Mouse (Mus musculus) activated CD4-positive, CD25-positive, alpha-beta regulatory T cell (primary cell): Measurements from ENCODE around the gene Utp6. TPM values are rescaled to one million over a fixed set of nuclear protein-coding genes. Genes with fewer than 3 reads are reported as not detected.

Experiments
- polyA plus RNA-seq, 2 experiments: library from polyadenylated mRNA; unstranded; fragments of 100-300 nt; shearing (Covaris generic); gene quantifications; one replicate each; pipeline ENCODE4 v1.2.1; 2017

Utp6 gene
- 10 to 100 TPM; 44.6 to 48.8 TPM for polyA plus RNA-seq

GRCm38 (mm10) chr11:79962125-79962876 lies at the start of gene Utp6:
Gene Utp6, minus strand, starts transcription at chr11:79962390.

GRCm38 (mm10) chr11:79992592-79993355 lies 30.6 kb upstream of the Utp6 start, which contains the start of gene Suz12:
Gene Suz12, plus strand, starts transcription at chr11:79993106.

Other genes starting within 250 kb of the Utp6 start
- 10 to 100 TPM; 55.4 to 69.1 TPM for gene Suz12, start 30.7 kb upstream of the Utp6 start, polyA plus RNA-seq
- gene Crlf3, start 118.6 kb upstream of the Utp6 start, polyA plus RNA-seq: 100 to 1,000 TPM; 319 to 360 TPM
- gene Atad5, start 127.0 kb upstream of the Utp6 start, polyA plus RNA-seq: 1 to 10 TPM; 7.4 to 7.5 TPM
- 10 to 100 TPM; 15.4 to 23.8 TPM for gene Tefm, start 179.8 kb upstream of the Utp6 start, polyA plus RNA-seq
- gene Adap2, start 191.7 kb upstream of the Utp6 start, polyA plus RNA-seq: 1 to 10 TPM in 1 of 2 experiments, under 1 TPM in 1; 0.97 to 1.8 TPM
- gene Rnf135, start 221.5 kb upstream of the Utp6 start, polyA plus RNA-seq: 10 to 100 TPM in 1 of 2 experiments, 1 to 10 TPM in 1; 8.6 to 11.3 TPM
- 10 to 100 TPM; 42.1 to 43.6 TPM for gene Rhot1, start 246.6 kb upstream of the Utp6 start, polyA plus RNA-seq